Mouse (Mus musculus): Measurements from ENCODE around the gene Mxi1. TPM values are rescaled to one million over a fixed set of nuclear protein-coding genes. Genes with fewer than 3 reads are reported as not detected.

Mxi1 gene
- polyA plus RNA-seq, 2 experiments: 25.8 to 40.1 TPM

GRCm38 (mm10) chr19:53412149-53412848, 102.0 kb downstream of the Mxi1 start:
- Histone ChIP-seq H3K9ac (ENCODE audit: low read depth, low read length, severe bottlenecking) (0 out of 2 replicates have a peak overlapping the region, but pooled peaks have one; percentile 14), H3K27me3 (ENCODE audit: control insufficient read depth, insufficient read depth, low read length) (no peaks in the 10 kb centered on the region), H3K36me3 (ENCODE audit: control insufficient read depth, insufficient read depth, low read length) (no peaks in the 10 kb centered on the region), H3K9me3 (ENCODE audit: control insufficient read depth, low read length) (no peaks in the 10 kb centered on the region), H3K4me2 (replicated peaks; ENCODE audit: low read depth, low read length, severe bottlenecking) (no peak overlapping the region), H3K27ac (replicated peaks; ENCODE audit: low read depth, low read length) (peak overlapping the region; percentile 67), H3K4me1 (ENCODE audit: control insufficient read depth, insufficient read depth, low read length) (peaks cover 14% of the 10 kb centered on the region), H3K4me3 (replicated peaks; ENCODE audit: low read length) (no peak overlapping the region)
- WGBS: 11% methylated on average over 6 of the region's 6 CpGs
- ATAC-seq (ENCODE audit: low FRiP score, low read depth) (peak; percentile 70; the same call in 1 of the 2 replicates), DNase-seq (ENCODE audit: low spot score) (peak; percentile 57)
- TF ChIP-seq POLR2A (IDR thresholded peaks at IDR 0.05; ENCODE audit: borderline replicate concordance, extremely low read depth, insufficient read depth, insufficient read length): no peak

GRCm38 (mm10) chr19:53413617-53414380, 103.5 kb downstream of the Mxi1 start:
- no peak overlapping the region for H3K9ac ChIP-seq (ENCODE audit: low read depth, low read length, severe bottlenecking)
- ATAC-seq (ENCODE audit: low FRiP score, low read depth): no peak
- no peak overlapping the region for H3K4me2 ChIP-seq (replicated peaks; ENCODE audit: low read depth, low read length, severe bottlenecking)
- no peaks in the 10 kb centered on the region for H3K9me3 ChIP-seq (ENCODE audit: control insufficient read depth, low read length)
- H3K27me3 ChIP-seq (ENCODE audit: control insufficient read depth, insufficient read depth, low read length): no peaks in the 10 kb centered on the region
- TF ChIP-seq POLR2A (IDR thresholded peaks at IDR 0.05; ENCODE audit: borderline replicate concordance, extremely low read depth, insufficient read depth, insufficient read length): no peak
- no peak overlapping the region for H3K27ac ChIP-seq (replicated peaks; ENCODE audit: low read depth, low read length)
- H3K4me1 ChIP-seq (ENCODE audit: control insufficient read depth, insufficient read depth, low read length): peaks cover 14% of the 10 kb centered on the region
- 78% methylated on average over 14 of the region's 15 CpGs for WGBS
- no peak overlapping the region for H3K4me3 ChIP-seq (replicated peaks; ENCODE audit: low read length)
- DNase-seq (ENCODE audit: low spot score): no peak
- H3K36me3 ChIP-seq (ENCODE audit: control insufficient read depth, insufficient read depth, low read length): no peaks in the 10 kb centered on the region

DNA sequence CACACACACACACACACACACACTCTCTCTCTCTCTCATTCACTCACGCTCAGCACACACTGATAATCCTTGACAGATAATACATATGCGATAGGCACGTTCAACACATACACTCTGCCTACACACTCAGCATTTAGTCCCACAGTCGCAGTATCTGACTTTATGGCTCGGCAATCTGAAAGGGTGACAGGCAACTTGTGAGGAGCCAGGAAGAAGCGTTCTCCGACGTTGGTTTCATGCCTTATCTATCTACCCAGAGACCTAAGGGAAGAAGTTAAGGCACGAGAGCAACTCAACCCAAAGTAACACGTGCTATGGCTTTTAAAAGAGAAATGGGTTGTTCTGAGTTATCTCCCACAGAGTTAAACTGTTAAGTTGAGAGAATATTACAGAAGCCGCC, 104.3 kb downstream of the Mxi1 start:
- Histone ChIP-seq H3K9ac (ENCODE audit: low read depth, low read length, severe bottlenecking) (no peak overlapping the region), H3K36me3 (ENCODE audit: control insufficient read depth, insufficient read depth, low read length) (no peaks in the 10 kb centered on the region), H3K27ac (replicated peaks; ENCODE audit: low read depth, low read length) (no peak overlapping the region), H3K4me2 (replicated peaks; ENCODE audit: low read depth, low read length, severe bottlenecking) (no peak overlapping the region), H3K27me3 (ENCODE audit: control insufficient read depth, insufficient read depth, low read length) (no peaks in the 10 kb centered on the region), H3K4me3 (replicated peaks; ENCODE audit: low read length) (no peak overlapping the region), H3K9me3 (ENCODE audit: control insufficient read depth, low read length) (no peaks in the 10 kb centered on the region), H3K4me1 (ENCODE audit: control insufficient read depth, insufficient read depth, low read length) (peaks cover 14% of the 10 kb centered on the region)
- ATAC-seq (ENCODE audit: low FRiP score, low read depth) (no peak), DNase-seq (ENCODE audit: low spot score) (no peak)
- WGBS: 87% methylated on average over 11 of the region's 11 CpGs
- TF ChIP-seq POLR2A (IDR thresholded peaks at IDR 0.05; ENCODE audit: borderline replicate concordance, extremely low read depth, insufficient read depth, insufficient read length): no peak

DNA sequence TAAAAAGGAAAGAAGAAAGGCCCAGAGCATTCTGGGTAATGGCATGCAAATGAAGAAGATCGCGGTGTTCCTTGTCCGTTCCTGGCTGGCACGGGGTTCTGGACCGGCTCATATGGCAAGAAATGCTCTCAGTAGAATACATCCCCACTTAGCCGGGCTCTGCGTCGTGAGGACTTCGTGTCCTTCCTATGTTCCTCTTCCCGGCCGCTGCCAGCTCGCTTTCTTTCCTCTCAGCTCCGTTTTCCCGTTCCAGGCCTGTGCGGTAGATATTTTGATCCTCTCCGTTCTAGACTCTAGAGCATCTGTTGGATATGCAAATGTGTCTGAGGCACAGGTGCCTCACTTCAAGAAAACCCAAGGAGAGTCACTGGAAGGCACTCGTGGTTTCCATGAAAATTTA, 104.9 kb downstream of the Mxi1 start:
- H3K9me3 ChIP-seq (ENCODE audit: control insufficient read depth, low read length): no peaks in the 10 kb centered on the region
- H3K27ac ChIP-seq (replicated peaks; ENCODE audit: low read depth, low read length): no peak overlapping the region
- H3K27me3 ChIP-seq (ENCODE audit: control insufficient read depth, insufficient read depth, low read length): no peaks in the 10 kb centered on the region
- DNase-seq (ENCODE audit: low spot score) (no peak), ATAC-seq (ENCODE audit: low FRiP score, low read depth) (no peak)
- TF ChIP-seq POLR2A (IDR thresholded peaks at IDR 0.05; ENCODE audit: borderline replicate concordance, extremely low read depth, insufficient read depth, insufficient read length): no peak
- no peaks in the 10 kb centered on the region for H3K36me3 ChIP-seq (ENCODE audit: control insufficient read depth, insufficient read depth, low read length)
- H3K4me3 ChIP-seq (replicated peaks; ENCODE audit: low read length): no peak overlapping the region
- H3K9ac ChIP-seq (ENCODE audit: low read depth, low read length, severe bottlenecking): no peak overlapping the region
- H3K4me2 ChIP-seq (replicated peaks; ENCODE audit: low read depth, low read length, severe bottlenecking): no peak overlapping the region
- peaks cover 14% of the 10 kb centered on the region for H3K4me1 ChIP-seq (ENCODE audit: control insufficient read depth, insufficient read depth, low read length)
- 77% methylated on average over 17 of the region's 17 CpGs for WGBS

GRCm38 (mm10) chr19:53419834-53420233, 109.5 kb downstream of the Mxi1 start:
- Histone ChIP-seq H3K27ac (replicated peaks; ENCODE audit: low read depth, low read length) (no peak overlapping the region), H3K4me1 (ENCODE audit: control insufficient read depth, insufficient read depth, low read length) (peaks cover 11% of the 10 kb centered on the region; the same call in 1 of the 2 replicates), H3K36me3 (ENCODE audit: control insufficient read depth, insufficient read depth, low read length) (no peaks in the 10 kb centered on the region), H3K9me3 (ENCODE audit: control insufficient read depth, low read length) (no peaks in the 10 kb centered on the region), H3K27me3 (ENCODE audit: control insufficient read depth, insufficient read depth, low read length) (no peaks in the 10 kb centered on the region), H3K4me2 (replicated peaks; ENCODE audit: low read depth, low read length, severe bottlenecking) (no peak overlapping the region), H3K4me3 (replicated peaks; ENCODE audit: low read length) (no peak overlapping the region), H3K9ac (ENCODE audit: low read depth, low read length, severe bottlenecking) (no peak overlapping the region)
- DNase-seq (ENCODE audit: low spot score) (peak; percentile 44), ATAC-seq (ENCODE audit: low FRiP score, low read depth) (no peak)
- 59% methylated on average over 5 of the region's 5 CpGs for WGBS
- no peak for TF ChIP-seq POLR2A (IDR thresholded peaks at IDR 0.05; ENCODE audit: borderline replicate concordance, extremely low read depth, insufficient read depth, insufficient read length)
